Mouse (Mus musculus) myocyte (in vitro differentiated cells): Measurements from ENCODE around the gene Tpst2.

Experiments used
- MAX ChIP-seq: IDR thresholded peaks from one replicate; pipeline ENCODE4 v1.6.1; 2011; ENCODE audit warnings: low read depth, mild to moderate bottlenecking, control low read depth
- POLR2A ChIP-seq: IDR thresholded peaks from one replicate; pipeline ENCODE4 v1.6.1; 2011; ENCODE audit warnings: low read depth, mild to moderate bottlenecking, control low read depth, moderate library complexity; ENCODE audit not compliant: insufficient read length
- POLR2AphosphoS2 ChIP-seq: IDR thresholded peaks from one replicate; pipeline ENCODE4 v1.6.1; 2011; ENCODE audit warnings: low read depth, control low read depth; ENCODE audit not compliant: insufficient read length
- TCF3 ChIP-seq: IDR thresholded peaks from one replicate; pipeline ENCODE4 v1.6.1; 2011; ENCODE audit warnings: low read depth, control low read depth; ENCODE audit not compliant: insufficient read length

DNA sequence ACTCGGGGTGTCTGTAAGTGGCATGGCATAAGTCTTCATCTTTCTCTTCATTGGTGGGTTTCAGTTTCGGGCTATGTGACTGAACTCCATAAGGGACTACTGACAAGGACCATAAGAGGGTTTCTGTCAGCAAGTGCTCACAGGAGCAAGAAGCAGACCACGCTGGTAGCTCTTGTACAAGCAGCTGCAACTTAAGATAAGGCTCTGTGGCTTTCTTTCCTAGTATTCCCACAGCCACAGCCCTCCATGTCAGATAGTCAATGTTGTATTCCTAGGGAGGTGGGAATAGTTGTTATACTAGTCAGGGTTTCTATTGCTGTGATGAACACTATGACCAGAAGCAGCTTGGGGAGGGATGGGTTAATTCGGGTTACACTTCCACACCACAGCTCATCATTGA, 83.0 kb downstream of the Tpst2 start:
- TF ChIP-seq TCF3, result no peak
- no peak for TF ChIP-seq POLR2AphosphoS2
- TF ChIP-seq MAX, result no peak
- no peak for TF ChIP-seq POLR2A
